Mouse (Mus musculus) myocyte (in vitro differentiated cells): ENCODE measurements around the gene Zfp318. TPM values are rescaled to one million over a fixed set of nuclear protein-coding genes. Genes with fewer than 3 reads are reported as not detected.

Experiments used
- H3K27me3 ChIP-seq: one replicate; pipeline ENCODE4 v1.6.1; 2011; ENCODE audit not compliant: control insufficient read depth, insufficient read depth, insufficient read length
- H3K36me3 ChIP-seq: one replicate; pipeline ENCODE4 v1.6.1; 2011; ENCODE audit not compliant: control insufficient read depth, insufficient read depth
- H3K4me2 ChIP-seq: one replicate; pipeline ENCODE4 v1.6.1; 2011; ENCODE audit warnings: low read depth, control low read depth
- H3K4me3 ChIP-seq: one replicate; pipeline ENCODE4 v1.5.1; 2011; ENCODE audit warnings: mild to moderate bottlenecking, control low read depth, moderate library complexity
- H3K79me2 ChIP-seq: one replicate; pipeline ENCODE4 v1.6.1; 2011; ENCODE audit not compliant: control insufficient read depth, insufficient read depth
- H3ac ChIP-seq: one replicate; pipeline ENCODE4 v1.6.1; 2011; ENCODE audit not compliant: control insufficient read depth, insufficient read length
- CEBPB ChIP-seq: IDR thresholded peaks from 2 replicates; pipeline ENCODE4 v1.6.1; 2011; ENCODE audit warnings: mild to moderate bottlenecking, moderate library complexity; ENCODE audit not compliant: poor library complexity, insufficient read depth, severe bottlenecking
- E2F4 ChIP-seq: IDR thresholded peaks from one replicate; pipeline ENCODE4 v1.6.1; 2011; ENCODE audit warnings: mild to moderate bottlenecking, control low read depth, moderate library complexity; ENCODE audit not compliant: insufficient read depth
- MAX ChIP-seq: IDR thresholded peaks from one replicate; pipeline ENCODE4 v1.6.1; 2011; ENCODE audit warnings: low read depth, mild to moderate bottlenecking, control low read depth
- MYOD1 ChIP-seq, 3 experiments: IDR thresholded peaks; one replicate each; pipeline ENCODE4 v1.6.1; 2011; ENCODE audit warnings: control low read depth in 2 of 3, low read depth in 2 of 3, mild to moderate bottlenecking in 2 of 3, moderate library complexity in 1 of 3; ENCODE audit not compliant: insufficient read length in 2 of 3, control insufficient read depth in 1 of 3
- MYOG ChIP-seq, 3 experiments: IDR thresholded peaks; one replicate each; pipeline ENCODE4 v1.6.1; 2011; ENCODE audit warnings: control low read depth in 2 of 3, low read depth in 2 of 3, mild to moderate bottlenecking in 2 of 3; ENCODE audit not compliant: insufficient read length in 2 of 3, control insufficient read depth in 1 of 3, insufficient read depth in 1 of 3
- POLR2A ChIP-seq: IDR thresholded peaks from one replicate; pipeline ENCODE4 v1.6.1; 2011; ENCODE audit warnings: low read depth, mild to moderate bottlenecking, control low read depth, moderate library complexity; ENCODE audit not compliant: insufficient read length
- POLR2AphosphoS2 ChIP-seq: IDR thresholded peaks from one replicate; pipeline ENCODE4 v1.6.1; 2011; ENCODE audit warnings: low read depth, control low read depth; ENCODE audit not compliant: insufficient read length
- REST ChIP-seq: IDR thresholded peaks from one replicate; pipeline ENCODE4 v1.6.1; 2011; ENCODE audit warnings: mild to moderate bottlenecking, control low read depth, moderate library complexity; ENCODE audit not compliant: insufficient read depth, insufficient read length
- SRF ChIP-seq: IDR thresholded peaks from one replicate; pipeline ENCODE4 v1.6.1; 2011; ENCODE audit warnings: low read depth; ENCODE audit not compliant: control insufficient read depth, insufficient read length
- TCF12 ChIP-seq: IDR thresholded peaks from one replicate; pipeline ENCODE4 v1.6.1; 2011; ENCODE audit warnings: mild to moderate bottlenecking, control low read depth; ENCODE audit not compliant: poor library complexity, insufficient read depth, severe bottlenecking
- TCF3 ChIP-seq: IDR thresholded peaks from one replicate; pipeline ENCODE4 v1.6.1; 2011; ENCODE audit warnings: low read depth, control low read depth; ENCODE audit not compliant: insufficient read length
- USF1 ChIP-seq: IDR thresholded peaks from one replicate; pipeline ENCODE4 v1.6.1; 2011; ENCODE audit warnings: low read depth, mild to moderate bottlenecking, control low read depth, moderate library complexity
- polyA plus RNA-seq: library from polyadenylated mRNA; unstranded; fragments of >200 nt; fragmentation: generic; extraction: Trizol; gene quantifications from one replicate; pipeline ENCODE4 v1.2.1, GENCODE M21; 2012; ENCODE audit warnings: missing spikeins

Gene Zfp318
- polyA plus RNA-seq, 1 experiment, result 4.2 TPM

- Histone ChIP-seq H3K79me2 (no peaks in the 10 kb centered on the region), H3K36me3 (no peaks in the 10 kb centered on the region), H3ac (no peak overlapping the region), H3K4me2 (no peak overlapping the region), H3K27me3 (peaks cover 77% of the 10 kb centered on the region), H3K4me3 (no peak overlapping the region)
- TF ChIP-seq CEBPB (no peak), TCF3 (no peak), E2F4 (no peak), USF1 (no peak), REST (no peak)
Observed at GRCm38 (mm10) chr17:46453970-46454411, 70.5 kb downstream of the Zfp318 start.

- Histone ChIP-seq H3K4me2 (no peak overlapping the region), H3K27me3 (peaks cover 82% of the 10 kb centered on the region), H3ac (no peak overlapping the region), H3K36me3 (no peaks in the 10 kb centered on the region), H3K4me3 (no peak overlapping the region), H3K79me2 (no peaks in the 10 kb centered on the region)
- no peak for TF ChIP-seq MYOD1 (IDR thresholded peaks at IDR 0.05; ENCODE audit: control insufficient read depth in 1 of 3, insufficient read length in 2 of 3, low read depth in 2 of 3)
- no peak for TF ChIP-seq POLR2AphosphoS2
- TF ChIP-seq TCF3, result no peak
- TF ChIP-seq USF1, result no peak
- TF ChIP-seq CEBPB, result no peak
- TF ChIP-seq SRF, result no peak
- no peak for TF ChIP-seq REST
- TF ChIP-seq POLR2A, result no peak
- no peak for TF ChIP-seq MYOG (IDR thresholded peaks at IDR 0.05; ENCODE audit: control insufficient read depth in 1 of 3, insufficient read depth in 1 of 3, insufficient read length in 2 of 3, low read depth in 2 of 3)
- no peak for TF ChIP-seq E2F4
- no peak for TF ChIP-seq MAX
- TF ChIP-seq TCF12, result no peak
Observed at GRCm38 (mm10) chr17:46454539-46454938, 71.0 kb downstream of the Zfp318 start.

DNA sequence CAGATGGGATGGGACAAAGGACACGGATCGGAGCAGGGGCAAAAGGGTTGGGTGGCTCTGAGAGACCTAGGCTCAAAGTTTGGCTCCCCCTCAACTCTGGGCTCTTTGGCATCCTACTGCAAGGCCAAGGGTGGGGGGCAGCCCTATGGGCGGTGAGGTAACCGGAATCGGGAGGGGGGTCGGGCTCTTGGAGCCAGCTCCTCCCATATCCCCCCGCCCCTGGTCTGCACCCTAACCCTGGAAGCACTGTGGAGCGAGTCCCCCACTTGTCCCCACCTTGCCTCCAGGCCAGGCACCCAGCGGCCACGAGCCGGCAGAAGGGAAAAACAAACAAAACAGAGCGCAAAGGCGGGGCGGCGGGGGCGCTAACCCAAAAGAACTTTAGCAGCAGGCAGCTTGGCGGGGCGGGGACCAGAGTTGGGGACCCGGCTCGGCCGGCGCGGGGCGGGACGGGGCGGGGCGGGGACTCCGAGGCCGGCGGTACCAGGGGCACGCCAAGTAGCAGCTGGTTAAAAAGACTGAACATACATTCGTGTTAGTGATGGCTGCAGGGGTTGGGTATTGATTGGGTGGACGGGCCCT, 71.7 kb downstream of the Zfp318 start:
- H3K4me3 ChIP-seq, result no peak overlapping the region
- peaks cover 83% of the 10 kb centered on the region for H3K27me3 ChIP-seq
- H3K4me2 ChIP-seq, result no peak overlapping the region

DNA sequence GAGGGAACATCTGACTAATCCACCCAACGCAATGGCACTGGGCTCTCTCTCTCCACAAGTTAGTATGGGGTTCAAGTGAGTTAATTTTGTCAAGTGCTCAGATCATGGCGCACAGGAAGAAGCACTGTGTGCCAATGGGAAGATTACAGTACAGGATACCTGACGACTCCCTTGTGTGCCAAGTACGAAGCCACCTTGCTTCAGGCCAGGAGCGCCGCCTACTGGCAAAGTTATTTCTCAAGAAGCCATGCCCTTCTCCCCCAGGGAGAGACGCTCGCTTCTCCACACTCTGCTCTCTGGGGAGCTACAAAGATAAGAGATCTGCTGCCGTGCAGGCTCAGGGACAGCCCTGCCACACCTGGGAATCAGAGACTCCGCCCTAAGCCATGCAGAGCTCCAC, 74.3 kb downstream of the Zfp318 start:
- TF ChIP-seq POLR2A, result no peak
- no peak for TF ChIP-seq TCF3
- TF ChIP-seq MYOG (IDR thresholded peaks at IDR 0.05; ENCODE audit: control insufficient read depth in 1 of 3, insufficient read depth in 1 of 3, insufficient read length in 2 of 3, low read depth in 2 of 3), result no peak
- TF ChIP-seq CEBPB, result no peak
- TF ChIP-seq REST, result no peak
- no peak for TF ChIP-seq USF1
- no peak for TF ChIP-seq SRF
- TF ChIP-seq POLR2AphosphoS2, result no peak
- no peak for TF ChIP-seq TCF12
- TF ChIP-seq MAX, result no peak
- TF ChIP-seq E2F4, result no peak
- peaks cover 95% of the 10 kb centered on the region for H3K27me3 ChIP-seq
- H3ac ChIP-seq, result no peak overlapping the region
- no peaks in the 10 kb centered on the region for H3K79me2 ChIP-seq
- H3K4me3 ChIP-seq, result no peak overlapping the region
- no peaks in the 10 kb centered on the region for H3K36me3 ChIP-seq
- no peak overlapping the region for H3K4me2 ChIP-seq

More for the DNA sequence above, 71.7 kb downstream of the Zfp318 start:
- Histone ChIP-seq H3K36me3 (no peaks in the 10 kb centered on the region), H3ac (no peak overlapping the region), H3K79me2 (no peaks in the 10 kb centered on the region)
- no peak for TF ChIP-seq USF1
- no peak for TF ChIP-seq E2F4
- TF ChIP-seq MYOD1 (IDR thresholded peaks at IDR 0.05; ENCODE audit: control insufficient read depth in 1 of 3, insufficient read length in 2 of 3, low read depth in 2 of 3), result no peak
- no peak for TF ChIP-seq REST
- no peak for TF ChIP-seq POLR2A
- no peak for TF ChIP-seq MYOG (IDR thresholded peaks at IDR 0.05; ENCODE audit: control insufficient read depth in 1 of 3, insufficient read depth in 1 of 3, insufficient read length in 2 of 3, low read depth in 2 of 3)
- TF ChIP-seq SRF, result no peak
- no peak for TF ChIP-seq CEBPB
- no peak for TF ChIP-seq TCF3

- Histone ChIP-seq H3K79me2 (no peaks in the 10 kb centered on the region), H3ac (no peak overlapping the region), H3K4me2 (no peak overlapping the region), H3K27me3 (peaks cover 94% of the 10 kb centered on the region), H3K4me3 (no peak overlapping the region), H3K36me3 (no peaks in the 10 kb centered on the region)
- TF ChIP-seq E2F4 (no peak), POLR2A (no peak), CEBPB (no peak), REST (no peak), MAX (no peak), TCF12 (no peak), POLR2AphosphoS2 (no peak), USF1 (no peak), MYOD1 (IDR thresholded peaks at IDR 0.05; ENCODE audit: control insufficient read depth in 1 of 3, insufficient read length in 2 of 3, low read depth in 2 of 3) (no peak), TCF3 (no peak)
Observed at GRCm38 (mm10) chr17:46458439-46458838, 74.9 kb downstream of the Zfp318 start.
